Mouse (Mus musculus) G1E (cell line): ENCODE results near the gene Lrrc25.
A peak's percentile ranks its signal among the peaks of the same experiment; 100 is the strongest.

Experiments
- CTCF ChIP-seq: IDR thresholded peaks from 2 replicates; pipeline ENCODE4 v1.5.1; 2012; ENCODE audit warnings: low read depth, low read length, inconsistent platforms, mixed read lengths
- GATA1 ChIP-seq: IDR thresholded peaks from 2 replicates; pipeline ENCODE4 v1.6.1; 2012; ENCODE audit warnings: borderline replicate concordance, low read length, inconsistent platforms, mixed read lengths

- TF ChIP-seq GATA1 (no peak), CTCF (peak; percentile 99)
Observed at GRCm38 (mm10) chr8:70611849-70612248, 4.1 kb upstream of the Lrrc25 start.
